Mouse (Mus musculus) liver, postnatal 0 days (tissue): ENCODE measurements at regions not wholly inside any gene's neighbourhood (a gene's known extent, or its start where the extent isn't known, plus 50 kb on each side); places are given as distances from the start of the nearest gene placed in this dataset.

Source experiments
- CTCF ChIP-seq: sonication (generic); IDR thresholded peaks from 2 replicates; pipeline ENCODE4 v1.5.1; 2016; ENCODE audit warnings: antibody characterized with exemption, low read depth
- EP300 ChIP-seq: IDR thresholded peaks from 2 replicates; pipeline ENCODE4 v1.6.1; 2016; ENCODE audit warnings: antibody characterized with exemption, low read depth, mild to moderate bottlenecking

GRCm38 (mm10) chr11:113009376-113009775 is 227.4 kb downstream of the Sox9 start:
- TF ChIP-seq CTCF (no peak), EP300 (no peak)
